Mouse (Mus musculus) left cerebral cortex, adult 8-10 months (tissue): ENCODE measurements around the gene Emp3. TPM values are rescaled to one million over a fixed set of nuclear protein-coding genes. Genes with fewer than 3 reads are reported as not detected.
"Not testable (repeated sequence)": the region's sequence is repeated elsewhere in the genome, so short reads cannot be mapped to it uniquely, and the experiment has no call there.

Experiments
- DNase-seq, 2 experiments: peaks; one replicate each; pipeline ENCODE4 v3.0.0; 2022; ENCODE audit warnings: low spot score in 2 of 2
- total RNA-seq, 4 experiments: library from RNA; stranded (reverse); gene quantifications; 2 replicates each; pipeline ENCODE4 v1.2.4; 2022

Gene Emp3
- total RNA-seq, 4 experiments from 2014 or later, result 4.3 to 7.4 (median 6.3) TPM

- peak in 1 of 2 experiments; percentile 86 for DNase-seq
Observed at GRCm38 (mm10) chr7:45916056-45917003, 4.9 kb downstream of the Emp3 start.

GRCm38 (mm10) chr7:45915011-45915410 is 6.2 kb downstream of the Emp3 start:
- DNase-seq, result no peak

GRCm38 (mm10) chr7:45914067-45914466 is 7.1 kb downstream of the Emp3 start:
- no peak for DNase-seq

- no peak for DNase-seq
Observed at GRCm38 (mm10) chr7:45909145-45909544, 12.1 kb downstream of the Emp3 start.

DNA sequence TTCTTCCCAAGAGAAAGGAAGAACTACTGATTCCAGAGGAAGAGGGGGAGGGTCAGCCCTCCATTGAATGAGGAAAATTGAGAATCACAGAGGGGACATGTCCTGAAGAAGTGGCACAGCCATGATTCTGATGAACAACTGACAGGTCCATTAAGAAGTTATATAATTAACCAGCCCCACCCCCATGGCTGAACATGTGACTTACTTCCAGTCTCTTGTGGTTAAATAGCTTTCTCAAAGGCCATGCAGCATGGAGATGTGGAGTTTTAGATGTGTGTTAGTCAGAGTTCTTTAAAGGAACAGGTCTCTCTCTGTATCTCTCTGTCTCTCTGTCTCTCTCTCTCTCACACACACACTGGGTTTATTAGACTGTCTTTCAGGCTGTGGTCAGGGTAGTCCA is 12.8 kb downstream of the Emp3 start:
- DNase-seq, result no peak

- DNase-seq, result no peak
Observed at GRCm38 (mm10) chr7:45906622-45907021, 14.6 kb downstream of the Emp3 start.

DNA sequence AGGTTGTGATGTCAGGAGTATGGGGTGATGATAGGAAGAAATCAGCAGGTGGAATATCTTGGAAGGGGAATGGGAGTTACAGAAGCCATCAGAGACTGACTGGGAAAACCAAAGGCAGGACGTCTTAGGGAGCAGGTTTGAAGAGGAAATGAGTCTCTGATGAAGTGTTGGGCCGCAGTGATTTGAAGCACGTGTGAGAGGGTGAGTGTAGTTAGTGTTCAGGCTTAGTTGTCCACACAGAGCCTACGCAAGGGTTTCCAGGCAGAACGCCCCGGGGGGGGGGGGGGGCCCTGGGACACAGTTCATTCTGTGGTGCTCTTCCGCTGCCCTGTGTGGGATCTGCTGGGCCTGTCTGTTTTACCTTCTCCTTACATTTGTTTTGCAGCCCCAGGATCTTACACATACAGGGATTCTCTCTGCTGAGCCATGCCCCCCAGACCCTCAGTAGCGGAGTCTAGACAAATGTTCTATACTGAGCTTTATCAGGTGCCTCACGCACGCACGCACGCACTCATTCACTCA is 18.7 kb downstream of the Emp3 start:
- no peak for DNase-seq

GRCm38 (mm10) chr7:45901562-45901961 is 19.6 kb downstream of the Emp3 start:
- DNase-seq, result no peak

DNA sequence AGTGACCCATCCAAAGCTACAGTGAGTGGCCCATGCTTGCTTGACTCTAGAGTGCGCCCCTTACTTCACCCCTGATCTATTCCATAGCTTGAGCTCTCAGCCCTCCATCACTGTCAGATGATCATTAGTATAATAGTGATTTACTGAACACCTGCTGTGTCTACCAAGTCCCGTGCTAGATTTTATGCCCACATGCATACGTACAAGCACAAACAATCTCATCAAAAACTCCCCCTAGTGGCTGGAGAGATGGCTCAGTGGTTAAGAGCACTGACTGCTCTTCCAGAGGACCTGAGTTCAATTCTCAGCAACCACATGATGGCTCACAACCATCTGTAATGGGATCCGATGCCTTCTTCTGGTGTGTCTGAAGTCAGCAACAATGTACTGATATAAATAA is 23.1 kb downstream of the Emp3 start:
- DNase-seq, result not testable (repeated sequence)

- DNase-seq, result peak in 1 of 2 experiments; percentile 43
Observed at GRCm38 (mm10) chr7:45897258-45897757, 23.9 kb downstream of the Emp3 start.

DNA sequence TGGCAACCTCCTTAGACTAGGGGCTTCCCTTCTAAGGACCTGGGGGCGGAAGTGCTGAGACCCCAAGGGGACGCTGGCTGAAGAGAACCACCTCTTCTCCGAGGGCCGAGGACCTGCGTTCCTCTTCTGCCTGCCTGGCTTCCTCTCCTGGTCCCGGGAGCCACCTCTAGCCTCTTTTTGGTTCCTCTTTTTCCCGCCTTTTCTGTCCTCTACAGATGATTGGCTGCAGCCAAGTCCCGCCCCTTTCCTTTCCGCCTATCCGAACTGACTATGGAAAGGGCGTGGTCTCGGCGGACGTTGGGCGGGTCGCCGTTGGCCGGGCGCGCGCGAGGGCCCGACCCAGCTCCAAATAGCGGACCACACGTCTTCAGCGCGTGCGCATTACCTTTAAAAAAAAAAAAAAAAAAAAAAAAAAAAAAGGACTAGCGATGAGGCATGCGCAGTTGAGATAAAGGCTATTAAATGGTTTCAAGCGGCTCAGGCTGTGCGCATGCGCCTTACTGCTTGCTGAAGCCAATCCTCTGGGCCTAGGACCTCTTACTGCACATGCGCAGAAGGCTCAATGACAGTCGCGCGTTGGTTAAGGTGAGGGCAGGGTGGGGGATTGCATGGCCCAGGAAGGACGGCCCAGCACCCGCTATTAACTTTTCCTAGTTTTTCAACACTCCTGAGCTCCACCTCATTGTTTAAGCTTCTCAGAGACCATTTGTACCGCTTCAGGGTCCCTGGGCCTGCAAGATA is 24.5 kb downstream of the Emp3 start, which contains the start of the genes Syngr4 and Tmem143:
Gene Syngr4 (minus strand): TSS at position 198 of the 741 bp plus-strand sequence.
Gene Tmem143 (plus strand): TSS at position 425 of the 741 bp plus-strand sequence.
- DNase-seq, result peak; percentile 85 to 97

DNA sequence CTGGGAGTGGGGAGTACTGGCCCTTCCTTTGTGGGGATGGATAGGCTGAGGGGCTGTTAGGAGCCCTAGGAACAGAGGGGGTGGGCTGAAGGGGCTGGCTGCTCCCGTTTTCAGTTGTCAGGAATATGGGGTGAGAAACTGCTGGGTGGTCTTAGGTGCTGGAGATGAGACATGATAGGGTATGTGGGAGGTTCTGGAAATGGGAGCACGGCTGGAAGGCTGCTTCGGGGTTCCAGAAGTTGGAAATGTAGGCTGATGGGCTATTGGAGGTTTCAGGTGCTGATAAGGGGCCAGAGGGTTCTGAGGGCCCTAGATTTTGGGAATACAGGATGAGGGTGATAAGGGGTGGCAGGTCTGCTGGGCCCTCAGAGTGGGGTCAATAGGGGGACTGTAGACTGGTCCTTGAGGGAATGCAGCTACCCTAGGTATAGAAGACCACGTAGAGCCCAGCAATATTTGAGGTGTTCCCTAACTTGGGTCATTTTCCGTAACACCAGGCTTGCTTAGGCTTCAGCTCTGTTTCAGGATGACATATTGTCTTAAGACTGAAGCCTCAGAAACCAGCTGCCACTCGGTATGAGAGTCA is 25.2 kb downstream of the Emp3 start:
- no peak for DNase-seq

DNA sequence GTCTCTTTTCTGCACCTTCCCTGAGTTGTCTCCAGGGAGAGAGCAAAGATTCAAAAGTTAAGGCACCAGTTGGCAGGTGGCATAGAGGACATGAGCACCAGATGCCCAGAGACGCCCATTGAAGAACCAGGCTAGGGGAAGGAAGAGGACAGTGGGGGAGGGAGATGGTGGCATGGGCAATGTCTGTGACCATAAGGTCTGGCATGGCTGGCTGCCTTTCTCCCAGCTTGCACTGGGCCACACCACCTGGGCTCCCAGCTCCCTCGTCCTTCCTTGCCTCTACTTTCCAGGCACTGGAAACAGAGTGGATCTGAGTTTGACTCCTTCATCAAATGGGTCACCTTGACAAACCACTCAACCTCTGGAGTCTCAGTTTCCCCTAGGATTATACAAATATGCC is 28.6 kb downstream of the Emp3 start:
- DNase-seq, result no peak

DNA sequence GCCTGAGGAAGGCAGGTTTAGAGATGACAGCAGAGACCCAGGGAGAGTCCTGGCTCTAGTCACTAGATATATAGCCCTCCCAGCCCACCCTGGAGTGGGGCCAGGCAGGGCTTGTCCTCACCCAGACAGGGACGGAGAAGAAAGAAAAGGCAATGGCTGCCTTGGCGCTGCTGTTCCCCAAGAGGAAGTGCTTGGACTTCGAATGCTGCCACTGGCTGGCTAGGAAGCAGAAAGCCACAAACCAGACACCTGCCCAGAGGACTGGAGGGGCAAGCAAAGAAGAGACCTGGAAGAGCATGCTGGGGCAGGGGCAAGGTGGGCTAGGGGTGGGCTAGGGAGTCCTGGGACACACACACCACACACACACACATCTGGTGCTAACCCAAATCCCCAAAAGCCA is 34.0 kb downstream of the Emp3 start:
- no peak for DNase-seq

DNA sequence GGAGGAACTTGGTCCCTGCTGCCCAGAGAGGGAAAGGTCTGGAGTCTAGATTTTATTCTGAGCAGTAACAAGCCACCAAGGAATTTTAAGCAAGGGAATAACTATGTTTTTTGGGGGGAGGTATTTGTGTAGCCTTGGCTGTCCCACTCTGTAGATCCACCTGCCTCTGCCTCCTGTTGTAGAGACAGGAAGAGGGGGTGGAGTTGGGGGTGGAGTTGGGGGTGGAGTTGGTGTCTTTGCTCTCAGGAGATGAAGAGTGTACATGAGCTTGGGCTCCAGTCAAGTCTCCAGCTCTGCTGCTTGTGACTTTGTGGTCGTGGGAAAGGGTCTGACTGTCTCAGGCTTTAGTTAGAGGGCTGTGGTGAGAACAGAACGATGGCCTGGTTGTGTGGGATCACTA is 40.2 kb downstream of the Emp3 start:
- no peak for DNase-seq

GRCm38 (mm10) chr7:45880531-45880930 is 40.7 kb downstream of the Emp3 start:
- DNase-seq, result no peak

GRCm38 (mm10) chr7:45878278-45878677 is 42.9 kb downstream of the Emp3 start, which contains the start of gene Grin2d:
Grin2d (minus strand) TSS chr7:45878378.
- DNase-seq, result not testable (repeated sequence)

GRCm38 (mm10) chr7:45876895-45877294 is 44.3 kb downstream of the Emp3 start:
- DNase-seq, result no peak

- DNase-seq, result peak in 1 of 2 experiments; percentile 49
Observed at GRCm38 (mm10) chr7:45873061-45873947, 47.9 kb downstream of the Emp3 start.

DNA sequence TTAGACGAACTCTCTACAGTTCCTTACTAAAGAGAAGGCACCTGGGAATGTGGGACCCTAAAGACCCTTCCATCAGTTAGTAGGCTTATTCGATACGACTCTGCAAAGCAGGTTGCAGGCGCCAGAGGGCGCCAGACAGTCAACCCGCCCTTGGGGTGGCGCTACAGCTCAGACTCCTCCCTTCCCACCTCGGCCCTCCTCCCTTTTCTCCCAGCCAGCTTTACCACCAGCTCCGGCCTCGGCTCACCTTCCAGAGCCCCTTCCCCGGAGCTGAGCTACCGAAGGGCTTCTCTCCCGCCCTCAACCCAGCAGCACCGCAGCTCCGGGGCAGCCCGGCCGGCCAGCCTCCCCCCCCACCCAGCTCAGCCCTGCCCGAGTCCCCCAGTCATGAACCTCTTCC is 48.6 kb downstream of the Emp3 start, which contains the start of gene Kdelr1:
Gene Kdelr1 (plus strand): TSS at position 149 of the 400 bp plus-strand sequence.
- DNase-seq, result peak; percentile 75 to 86
